Mouse (Mus musculus) heart, adult 18-20 months (tissue): ENCODE data around the gene Epo. TPM values are rescaled to one million over a fixed set of nuclear protein-coding genes. Genes with fewer than 3 reads are reported as not detected.

ENCODE experiments used
- DNase-seq, 2 experiments: peaks; one replicate each; pipeline ENCODE4 v3.0.0; 2021 to 2022; ENCODE audit warnings: mixed read lengths in 1 of 2
- long read RNA-seq, 2 experiments: library from polyadenylated mRNA; stranded (forward); transcript quantifications; one replicate each; pipeline ENCODE4 v2.0.0; 2021
- total RNA-seq, 2 experiments: library from RNA; stranded (reverse); gene quantifications; 2 replicates each; pipeline ENCODE4 v1.2.3; 2021

The Epo gene
- not detected for total RNA-seq
- long read RNA-seq, experiment 1, partial matches to known transcripts: 0 of 17 reads
- long read RNA-seq, experiment 1, other reads (novel, unspliced or antisense): 17 of 17 reads
- long read RNA-seq, experiment 2, partial matches to known transcripts: 0 of 13 reads
- long read RNA-seq, experiment 2, other reads (novel, unspliced or antisense): 13 of 13 reads

DNA sequence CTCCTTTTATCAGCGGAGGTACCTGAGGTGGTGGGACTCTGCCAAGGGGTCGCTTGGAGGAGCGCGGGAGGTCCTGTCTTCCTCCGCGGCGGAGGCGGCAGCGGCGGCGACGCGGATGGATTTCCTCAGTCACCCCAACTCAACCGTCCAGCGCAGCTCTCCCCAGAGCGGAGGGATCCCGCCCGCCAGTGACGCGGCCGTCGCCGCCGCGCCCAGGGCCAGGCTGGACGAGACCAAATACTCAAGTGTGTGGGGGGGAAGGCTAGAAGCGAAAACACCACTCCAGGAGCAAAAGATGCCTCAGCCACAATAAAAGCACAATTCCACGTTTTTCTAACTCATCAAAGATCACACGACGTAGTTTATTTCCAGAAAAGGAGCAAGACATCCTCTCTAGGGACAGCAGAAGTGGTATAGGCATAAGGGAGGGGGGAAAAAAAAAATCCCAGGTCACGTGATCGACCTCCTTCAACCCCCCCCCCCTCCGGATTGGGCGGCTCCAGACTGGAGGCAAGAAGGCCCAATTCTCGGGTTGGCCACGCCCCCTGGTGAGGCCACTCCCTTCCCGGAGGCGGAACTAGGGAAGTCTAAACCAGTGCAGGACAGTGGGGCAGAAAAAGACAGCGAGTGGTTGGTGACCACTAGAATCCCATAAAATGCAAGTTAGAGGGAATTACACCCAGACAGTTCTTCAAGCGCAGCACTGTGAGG, at the start of gene Epo, which contains the start of gene Gnb2:
Gene Epo, minus strand, starts transcription at position 126 of the 711 bp plus-strand sequence.
Gene Gnb2, minus strand, starts transcription at position 394 of the 711 bp plus-strand sequence.
- peak; percentile 99 to 100 for DNase-seq

DNA sequence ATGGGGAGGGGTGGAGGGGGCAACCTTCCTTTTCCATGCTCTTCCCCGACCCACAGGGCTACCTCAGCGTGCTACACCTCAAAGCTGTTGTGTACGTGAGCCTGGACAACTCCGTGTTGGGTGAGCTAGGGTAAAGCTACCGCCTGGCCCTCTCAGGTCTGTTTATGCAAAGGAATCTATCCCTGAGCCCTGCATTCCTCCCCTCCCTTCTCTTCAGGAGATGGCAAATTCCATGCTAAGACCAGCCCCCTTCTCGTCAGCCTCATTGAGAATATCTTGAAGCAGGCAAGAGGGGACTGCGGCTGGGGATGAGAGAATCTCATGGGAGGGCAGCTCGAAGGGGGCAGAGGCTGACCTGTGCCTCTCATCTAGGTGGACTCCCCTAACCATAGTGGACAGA, 49.7 kb upstream of the Epo start:
- no peak for DNase-seq

DNA sequence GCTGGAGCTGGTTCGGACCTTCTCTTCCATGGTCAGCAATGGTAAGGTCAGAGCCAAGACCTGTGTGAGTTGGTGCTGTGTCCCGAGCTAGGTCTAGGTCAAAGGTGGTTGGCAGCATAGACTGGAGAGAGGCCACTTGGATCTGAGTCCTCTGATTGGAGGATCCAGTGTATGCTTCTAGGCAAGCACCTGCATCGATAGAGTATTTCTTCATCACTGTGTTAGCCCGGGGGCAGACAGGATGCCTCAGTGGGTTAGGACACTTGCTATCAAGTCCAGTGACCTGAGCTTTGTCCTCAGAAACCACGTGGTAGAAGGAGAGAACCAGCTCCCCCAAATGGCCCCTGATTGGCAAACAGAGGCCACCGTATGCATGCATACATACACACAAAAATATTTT, 47.2 kb upstream of the Epo start:
- no peak for DNase-seq

DNA sequence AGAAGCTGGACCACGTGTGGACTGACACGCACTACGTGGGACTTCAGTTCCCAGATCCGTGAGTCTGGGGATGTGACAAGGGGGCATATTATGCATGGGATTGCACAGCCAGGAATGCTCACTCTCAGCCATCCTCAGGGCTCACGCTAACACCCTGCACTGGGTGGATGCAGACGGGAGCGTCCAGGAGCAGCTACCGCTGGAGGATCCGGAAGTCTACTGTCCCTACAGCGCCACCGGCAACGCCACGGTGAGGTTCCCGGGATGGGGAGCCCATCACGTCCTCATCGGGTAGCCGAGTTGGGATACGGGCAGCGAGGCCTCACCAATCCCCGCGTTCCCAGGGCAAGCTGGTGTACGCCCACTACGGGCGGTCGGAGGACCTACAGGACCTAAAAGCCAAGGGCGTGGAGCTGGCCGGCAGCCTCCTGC, 41.4 kb upstream of the Epo start:
- DNase-seq: peak; percentile 47 to 56

DNA sequence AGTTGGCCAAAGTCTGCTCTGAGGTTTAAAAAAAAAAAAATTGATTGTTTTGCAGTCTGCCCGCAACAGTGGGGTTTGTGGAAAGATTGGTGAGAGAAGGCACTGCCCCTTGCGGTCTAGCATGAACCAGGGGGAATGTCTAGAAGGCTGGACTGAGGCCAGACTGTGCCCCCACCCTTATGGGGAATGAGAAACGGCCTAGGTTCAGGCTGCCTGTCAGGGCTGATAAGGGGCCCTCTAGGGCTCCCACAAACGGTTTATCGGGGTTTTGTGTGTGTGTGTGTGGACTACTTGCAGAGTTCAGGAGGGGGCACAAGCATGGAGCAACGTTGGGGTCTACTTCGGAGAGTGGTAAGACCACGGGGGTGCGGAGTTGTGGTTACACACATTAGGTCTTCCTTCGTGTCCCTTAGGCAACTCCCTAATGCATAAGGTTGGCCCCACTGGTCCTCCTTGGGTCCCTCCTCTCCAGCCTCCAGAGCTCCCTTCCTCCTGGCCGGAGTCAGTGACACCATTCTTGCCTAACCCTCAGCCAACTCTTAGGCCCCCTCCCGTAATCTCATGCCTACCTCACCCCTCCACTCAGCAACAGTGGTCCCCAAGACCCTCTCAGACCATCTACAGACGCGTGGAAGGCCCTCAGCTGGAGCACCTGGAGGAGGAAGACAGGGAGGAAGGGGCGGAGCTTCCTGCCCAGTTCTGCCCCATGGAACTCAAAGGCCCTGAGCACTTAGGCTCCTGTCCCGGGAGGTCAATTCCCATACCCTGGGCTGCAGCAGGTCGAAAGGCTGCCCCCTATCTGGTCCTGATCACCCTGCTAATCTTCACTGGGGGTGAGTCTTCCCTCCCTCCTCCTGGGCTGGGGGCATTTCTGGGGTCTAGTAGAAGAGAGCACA, 37.9 kb upstream of the Epo start:
- no peak for DNase-seq

DNA sequence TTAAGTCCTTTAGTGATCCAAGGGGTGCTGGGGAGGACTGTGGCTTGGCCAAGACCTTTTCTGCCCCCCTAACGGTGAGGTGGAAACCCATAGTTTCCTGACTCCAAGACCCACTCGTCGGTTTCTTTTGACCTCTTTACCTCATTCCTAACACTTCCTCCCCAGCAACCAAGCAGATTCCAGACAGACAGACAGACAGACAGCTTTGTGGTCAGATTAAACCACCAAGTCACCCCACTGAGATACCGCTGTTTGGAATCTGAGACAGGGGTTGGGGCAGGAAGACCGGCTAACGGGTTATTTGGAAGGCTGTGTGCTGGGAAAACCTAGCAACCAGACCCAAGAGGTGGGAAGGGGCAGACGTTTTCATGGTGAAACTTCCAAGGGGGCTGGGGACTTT, 37.1 kb upstream of the Epo start:
- DNase-seq: no peak

DNA sequence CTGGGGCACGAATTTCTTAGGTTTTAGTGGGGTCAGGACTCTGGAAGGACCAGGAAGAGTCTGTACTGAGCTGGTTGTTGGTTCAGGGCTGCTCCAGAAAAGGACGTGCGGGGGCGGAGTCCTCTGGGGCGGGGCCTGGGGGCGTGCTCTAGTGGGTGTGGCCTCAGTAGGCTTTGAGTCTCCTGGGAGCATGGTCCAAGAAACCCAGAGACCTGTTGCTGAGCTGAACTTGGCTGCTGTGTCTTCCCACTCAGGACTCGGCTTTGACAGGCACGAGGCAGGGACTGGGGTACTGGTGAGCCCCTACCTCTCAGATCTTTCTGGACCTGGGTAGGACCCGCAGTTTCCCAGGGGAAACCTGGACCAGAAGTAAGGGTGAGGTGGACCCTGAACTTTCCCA, 36.6 kb upstream of the Epo start, which contains the start of gene Tfr2:
Gene Tfr2, plus strand, starts transcription at position 176 of the 400 bp plus-strand sequence.
- DNase-seq: peak; percentile 49 to 61

DNA sequence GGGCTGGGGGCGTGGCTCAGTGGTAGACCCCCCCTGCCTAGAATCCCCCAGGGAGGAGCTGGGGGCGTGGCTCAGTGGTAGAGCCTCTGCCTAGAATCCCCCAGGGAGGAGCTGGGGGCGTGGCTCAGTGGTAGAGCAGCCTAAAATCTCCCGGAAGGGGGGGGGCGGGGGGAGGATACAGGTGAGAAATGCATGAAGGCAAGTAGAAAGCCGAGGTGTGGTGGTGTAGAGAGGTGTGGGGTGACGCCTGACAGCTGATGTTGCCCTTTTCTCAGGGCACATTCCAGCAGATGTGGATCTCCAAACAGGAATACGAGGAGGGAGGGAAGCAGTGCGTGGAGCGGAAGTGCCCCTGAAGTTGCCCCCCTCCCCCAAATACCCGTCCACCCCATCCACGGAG, 36.0 kb upstream of the Epo start:
- DNase-seq: no peak

DNA sequence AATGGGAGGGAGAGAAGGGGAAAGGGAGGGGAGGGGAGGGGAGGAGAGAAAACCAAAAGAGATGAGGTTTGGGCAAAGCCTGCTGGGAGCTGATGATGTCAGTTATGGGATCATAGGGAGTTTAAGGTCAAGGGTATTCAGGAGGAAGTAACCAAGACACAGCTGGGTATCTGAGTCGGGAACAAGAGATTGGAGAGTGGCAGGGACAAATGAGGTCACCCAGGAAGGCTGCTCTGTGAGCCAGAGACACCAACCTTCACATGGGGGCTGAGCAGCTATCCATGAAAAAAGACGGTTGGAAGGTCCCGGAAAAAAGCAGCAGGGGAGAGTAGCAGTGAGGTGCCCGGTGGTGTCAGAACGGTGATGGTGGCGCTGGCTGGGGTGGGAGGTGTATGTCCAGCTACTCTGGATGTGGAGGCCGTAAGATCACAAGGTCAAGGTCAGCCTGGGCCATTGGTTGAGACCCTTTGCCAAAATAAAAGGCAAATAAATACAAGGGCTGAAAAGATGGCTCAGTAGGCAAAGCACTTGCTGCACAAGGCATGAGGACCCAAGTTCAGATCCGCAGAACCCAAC, 35.3 kb upstream of the Epo start:
- DNase-seq: no peak

DNA sequence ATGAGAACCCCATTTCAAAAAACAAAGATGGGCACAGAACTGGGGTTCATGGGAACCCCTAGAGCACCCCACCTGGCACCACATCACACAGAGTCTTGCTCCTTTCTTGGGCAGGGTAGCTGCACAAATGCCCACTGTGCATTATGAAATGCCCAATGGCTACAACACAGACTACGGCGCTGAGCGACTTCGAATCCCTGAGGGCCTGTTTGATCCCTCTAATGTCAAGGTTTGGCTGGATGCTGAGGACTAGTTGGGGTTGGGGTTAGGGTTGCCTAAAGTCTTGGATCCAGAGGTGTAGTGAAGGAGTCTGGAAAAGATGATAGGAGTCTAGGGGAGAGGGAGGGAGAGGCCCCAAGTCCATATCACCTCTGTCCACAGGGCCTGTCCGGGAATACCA, 33.4 kb upstream of the Epo start:
- DNase-seq: no peak

DNA sequence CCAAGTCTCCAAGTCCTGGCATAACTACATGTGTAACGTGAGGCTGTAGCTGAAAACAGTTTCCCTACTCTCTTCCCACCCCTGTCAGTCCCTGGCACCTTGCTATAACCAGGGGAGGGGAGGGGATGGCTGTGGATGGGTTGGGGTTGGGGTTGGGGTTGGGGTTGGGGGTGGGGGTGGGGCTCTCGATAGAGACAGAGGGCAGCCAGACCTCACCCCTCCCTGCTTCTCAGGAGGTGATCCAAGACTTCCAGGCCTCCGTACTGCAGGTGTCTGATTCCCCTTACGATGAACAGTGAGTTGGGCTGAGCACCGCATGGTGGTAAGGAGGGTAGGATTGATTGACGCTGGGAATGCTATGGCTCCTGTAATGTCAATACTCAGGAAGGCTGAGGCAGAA, 32.7 kb upstream of the Epo start:
- no peak for DNase-seq

DNA sequence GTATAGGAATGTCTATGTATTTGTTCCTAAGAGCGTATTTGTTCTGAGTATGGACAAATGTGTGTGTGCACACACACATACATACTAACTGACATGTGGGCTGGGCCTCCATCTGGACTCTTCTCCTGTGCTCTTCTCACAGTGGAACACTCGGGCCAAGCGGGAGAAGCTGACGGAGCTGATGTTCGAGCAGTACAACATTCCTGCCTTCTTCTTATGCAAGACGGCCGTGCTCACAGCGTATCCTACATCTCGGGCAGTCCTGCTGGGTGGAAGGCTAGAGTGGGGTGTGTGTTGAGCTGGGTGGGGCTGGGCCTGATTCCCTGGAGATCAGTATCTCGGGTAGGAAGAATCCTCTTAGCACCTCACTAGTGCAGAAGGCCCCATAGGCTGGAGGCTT, 29.9 kb upstream of the Epo start:
- no peak for DNase-seq

DNA sequence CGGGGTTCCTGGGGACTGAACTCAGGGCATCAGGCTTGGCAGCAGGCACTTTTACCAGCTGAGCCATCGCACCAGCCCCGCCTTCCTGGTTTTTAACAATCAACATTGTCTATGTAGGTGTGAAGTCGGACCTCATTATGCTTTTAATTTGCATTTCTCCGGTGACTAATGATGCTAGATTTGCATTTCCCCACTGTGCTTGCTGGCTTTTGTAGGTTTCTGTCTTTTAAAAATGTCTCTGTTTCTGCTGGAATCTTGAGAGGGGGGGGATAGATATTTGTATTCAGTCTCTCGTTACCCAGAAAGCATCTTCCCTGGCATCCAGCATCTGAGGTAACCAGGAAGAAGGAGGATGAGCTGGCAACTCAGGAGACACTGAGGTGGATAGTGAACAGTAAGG, 28.5 kb upstream of the Epo start:
- no peak for DNase-seq

DNA sequence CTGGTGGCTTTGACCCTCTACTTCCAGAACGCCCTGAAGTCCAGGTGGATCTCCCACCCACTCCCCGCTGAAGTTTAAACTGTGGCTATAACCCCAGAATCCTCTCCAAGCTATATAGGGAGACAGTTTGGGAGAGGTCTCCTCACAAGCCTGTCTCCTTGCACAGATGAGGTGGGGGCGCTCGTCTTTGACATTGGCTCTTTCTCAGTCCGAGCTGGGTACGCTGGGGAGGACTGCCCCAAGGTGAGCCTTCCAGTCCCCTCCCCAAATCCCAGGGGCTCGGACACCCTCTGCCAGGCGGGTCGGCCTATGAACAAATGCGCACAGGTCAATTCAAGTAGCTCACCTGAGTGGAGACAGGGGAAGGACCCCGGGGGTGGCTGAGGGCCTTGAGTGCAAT, 20.9 kb upstream of the Epo start:
- no peak for DNase-seq

DNA sequence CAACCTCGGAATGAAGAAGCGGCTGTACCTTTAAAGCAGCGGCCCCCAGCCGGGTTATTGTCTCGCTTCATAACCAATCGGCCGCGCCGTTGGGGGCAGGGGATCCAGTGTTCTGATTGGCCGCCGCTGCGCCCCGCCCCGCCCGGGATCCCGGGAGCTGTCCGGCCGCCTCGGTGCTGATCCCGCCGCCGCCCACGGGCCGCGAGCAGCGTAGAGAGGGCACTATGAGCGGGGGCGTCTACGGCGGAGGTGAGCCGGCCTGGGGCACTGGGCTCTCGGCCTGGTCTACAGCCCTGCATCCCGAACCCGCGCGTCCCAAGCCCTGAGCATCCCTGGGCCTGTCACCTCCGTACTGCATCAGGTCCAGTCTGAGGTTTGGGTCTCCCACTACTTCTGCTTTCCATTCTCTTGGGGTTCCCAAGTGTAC, 20.4 kb upstream of the Epo start, which contains the start of gene Actl6b:
Gene Actl6b, plus strand, starts transcription at position 107 of the 427 bp plus-strand sequence.
- peak; percentile 34 to 53 for DNase-seq

DNA sequence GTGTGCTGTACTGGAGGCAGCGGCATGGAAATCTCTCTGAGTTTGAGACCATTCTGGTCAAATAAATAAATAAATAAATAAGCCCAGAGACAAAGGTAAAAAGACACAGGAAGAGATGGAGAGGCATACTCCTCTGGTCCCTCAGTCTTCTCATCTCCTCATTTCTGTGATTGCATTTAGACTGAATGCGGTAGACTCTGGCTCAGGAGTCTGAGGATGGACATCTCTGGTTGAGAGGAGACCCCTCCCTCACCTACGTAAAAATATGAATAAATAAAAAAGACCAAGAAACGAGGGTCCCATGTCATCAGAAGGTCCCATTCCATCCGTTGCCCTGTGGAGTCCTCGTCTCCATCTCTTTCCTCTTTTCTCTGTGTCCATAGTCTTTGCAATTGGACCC, 20.0 kb upstream of the Epo start:
- DNase-seq: no peak

DNA sequence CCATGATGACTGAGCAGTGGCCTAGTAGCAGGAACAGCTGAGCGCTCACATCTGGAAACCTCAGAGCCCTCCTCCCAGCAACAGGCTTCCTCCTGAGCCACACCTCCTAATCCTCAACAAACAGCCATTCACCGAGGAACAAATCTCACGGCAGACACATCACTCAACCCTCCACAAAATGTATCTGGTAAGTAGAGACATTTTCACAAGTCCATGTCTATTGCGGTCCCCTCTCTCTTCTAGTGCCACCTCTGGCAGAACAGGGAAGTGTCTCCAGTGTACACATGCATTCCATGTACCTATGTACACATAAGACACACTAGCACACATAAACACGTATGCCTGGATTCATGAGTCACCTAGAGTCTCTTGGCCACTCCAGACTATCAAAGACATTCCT, 18.1 kb upstream of the Epo start:
- no peak for DNase-seq

DNA sequence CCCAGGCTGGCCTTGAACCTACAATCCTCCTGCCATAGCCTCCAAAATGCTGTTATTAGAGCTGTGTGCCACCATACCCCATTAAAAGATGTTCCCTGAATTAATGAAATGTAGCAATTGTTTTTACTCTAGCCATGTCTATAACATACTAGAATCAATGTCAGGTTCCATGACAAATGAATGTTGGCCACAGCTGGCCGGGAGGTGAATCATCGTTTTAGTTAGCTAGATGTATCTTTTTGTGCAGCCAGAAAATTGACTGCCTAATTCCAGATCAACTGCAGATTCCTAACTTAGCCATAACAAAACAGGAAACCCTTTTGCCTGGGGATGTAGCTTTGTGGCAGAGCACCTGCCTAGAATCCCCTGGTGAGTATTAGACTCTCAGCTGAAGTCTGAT, 16.8 kb upstream of the Epo start:
- DNase-seq: no peak

DNA sequence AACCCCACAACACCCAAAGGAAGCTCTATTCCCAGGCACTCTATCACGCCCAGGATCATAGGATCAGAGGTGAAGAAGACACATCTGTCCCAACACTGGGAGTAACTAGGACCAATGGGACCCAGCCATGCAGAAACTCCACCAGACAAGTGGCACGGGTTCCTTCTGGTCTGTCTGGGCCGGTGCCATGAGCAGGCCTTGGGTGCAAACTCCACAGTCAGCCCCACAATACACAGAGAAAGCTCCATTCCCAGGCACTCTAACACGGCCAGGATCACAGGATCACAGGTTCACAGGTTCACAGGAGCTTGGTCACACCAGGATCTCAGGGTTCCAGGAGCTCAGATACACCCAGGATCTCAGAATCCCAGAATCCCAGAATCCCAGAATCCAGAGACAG, 12.6 kb upstream of the Epo start:
- DNase-seq: no peak

DNA sequence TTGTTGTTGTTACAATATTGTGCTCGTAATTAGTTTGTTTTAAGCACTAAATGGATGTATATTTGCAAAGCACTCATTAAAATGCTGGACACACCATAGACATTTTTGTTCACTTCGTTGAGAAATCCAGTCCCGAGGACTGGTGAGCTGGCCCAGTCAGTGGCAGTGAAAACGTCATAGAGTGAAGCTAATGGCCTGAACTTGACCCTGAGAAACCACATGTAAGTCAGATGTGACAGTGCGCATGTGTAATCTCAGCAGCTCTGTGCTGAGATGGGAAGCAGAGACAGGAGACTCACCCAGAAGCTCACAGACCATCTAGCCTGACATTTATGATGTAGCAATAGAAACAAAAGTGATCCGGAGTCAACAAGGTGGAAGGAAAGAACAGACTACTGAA, 11.9 kb upstream of the Epo start:
- DNase-seq: no peak

DNA sequence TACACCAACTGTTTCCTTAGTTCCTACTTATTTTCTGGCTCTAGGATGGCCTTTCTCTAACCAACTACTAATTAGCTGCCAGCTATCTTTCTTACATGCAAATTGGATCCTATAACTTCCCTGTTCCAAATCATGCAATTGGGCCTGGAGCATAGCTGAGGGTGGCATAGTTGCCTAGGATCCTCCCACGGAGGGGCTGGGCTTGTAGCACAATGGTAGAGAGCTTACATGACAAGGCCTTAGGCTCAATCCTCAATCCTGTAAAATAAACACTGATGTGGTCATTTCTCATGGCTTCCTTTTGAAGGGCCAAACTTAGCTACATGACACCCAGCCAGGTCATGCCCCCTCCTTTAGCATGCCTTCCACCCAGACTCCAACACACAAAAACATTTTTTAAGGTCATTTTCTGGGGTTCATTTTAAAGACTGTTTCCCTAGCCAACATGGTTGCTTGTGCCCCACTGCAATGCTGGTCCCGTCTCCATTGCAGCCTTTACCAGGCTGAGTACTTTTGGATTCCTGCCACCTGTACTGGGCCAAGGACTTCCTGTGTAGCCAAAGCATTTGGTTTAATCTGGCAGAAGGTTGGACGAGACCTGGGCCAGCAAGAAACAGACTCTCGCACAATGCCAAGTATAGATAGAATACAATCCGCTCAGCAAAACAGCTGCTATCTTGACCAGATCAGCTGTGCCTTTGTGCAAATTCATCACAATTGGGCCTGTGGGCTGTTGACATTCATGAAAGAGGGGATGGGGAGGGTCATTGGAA, 8.9 kb upstream of the Epo start:
- peak in 1 of 2 experiments; percentile 40 for DNase-seq

DNA sequence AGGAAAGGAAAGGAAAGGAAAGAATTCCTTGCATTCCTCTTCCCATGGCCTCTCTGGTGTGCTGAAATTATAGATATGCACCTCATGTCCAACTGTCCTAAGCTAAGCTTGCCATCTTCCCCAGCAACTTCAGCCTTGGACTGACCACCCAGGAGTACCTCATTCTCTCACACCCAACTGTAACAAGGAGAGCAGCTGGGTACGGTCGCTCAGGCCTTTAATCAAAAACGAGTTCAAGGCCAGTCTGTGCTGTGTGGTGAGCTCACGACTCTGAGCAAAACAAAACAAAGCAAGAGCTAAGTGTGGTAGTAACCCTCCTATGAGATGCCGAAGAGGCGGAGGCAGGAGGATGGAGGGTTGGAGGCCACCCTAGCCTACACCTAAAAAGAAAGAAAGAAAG, 7.9 kb upstream of the Epo start:
- DNase-seq: no peak
